Mouse (Mus musculus) spleen, adult 18-20 months (tissue): ENCODE results near the gene Zic1.

ENCODE experiments used
- DNase-seq, 2 experiments: peaks; one replicate each; pipeline ENCODE4 v3.0.0; 2022; ENCODE audit warnings: mixed read lengths in 2 of 2

The Zic1 gene

GRCm38 (mm10) chr9:91351361-91351760 is 14.2 kb downstream of the Zic1 start:
- DNase-seq = no peak

GRCm38 (mm10) chr9:91350861-91351291 is 14.7 kb downstream of the Zic1 start:
- DNase-seq = no peak

- DNase-seq = no peak
Observed at GRCm38 (mm10) chr9:91350211-91350791, 15.3 kb downstream of the Zic1 start.

- DNase-seq = no peak
Observed at GRCm38 (mm10) chr9:91348746-91349145, 16.9 kb downstream of the Zic1 start.

GRCm38 (mm10) chr9:91347591-91347990 is 18.0 kb downstream of the Zic1 start:
- no peak for DNase-seq
